Mouse (Mus musculus) G1E-ER4 (cell line): ENCODE data around the gene Kctd18. TPM values are rescaled to one million over a fixed set of nuclear protein-coding genes. Genes with fewer than 3 reads are reported as not detected.

Experiments used
- GATA1 ChIP-seq: IDR thresholded peaks from one replicate; pipeline ENCODE4 v1.8.0; 2012; ENCODE audit warnings: low read length, inconsistent platforms
- polyA plus RNA-seq: library from polyadenylated mRNA; stranded (reverse); fragments of >175 nt; gene quantifications from 2 replicates; pipeline ENCODE4 v1.2.3, GENCODE M21; 2012

The Kctd18 gene
- polyA plus RNA-seq, 1 experiment: 15.4 TPM

GRCm38 (mm10) chr1:57942215-57942614, 76.5 kb downstream of the Kctd18 start:
- TF ChIP-seq GATA1: no peak

- no peak for TF ChIP-seq GATA1
Measured at GRCm38 (mm10) chr1:57941734-57942133, 77.0 kb downstream of the Kctd18 start.

- no peak for TF ChIP-seq GATA1
Measured at GRCm38 (mm10) chr1:57941095-57941494, 77.7 kb downstream of the Kctd18 start.

- no peak for TF ChIP-seq GATA1
Measured at GRCm38 (mm10) chr1:57940691-57941090, 78.1 kb downstream of the Kctd18 start.

- TF ChIP-seq GATA1: no peak
Measured at GRCm38 (mm10) chr1:57934287-57934686, 84.5 kb downstream of the Kctd18 start.

- TF ChIP-seq GATA1: no peak
Measured at GRCm38 (mm10) chr1:57918567-57918966, 100.2 kb downstream of the Kctd18 start.

- no peak for TF ChIP-seq GATA1
Measured at GRCm38 (mm10) chr1:57917342-57917741, 101.4 kb downstream of the Kctd18 start.

GRCm38 (mm10) chr1:57911561-57911960, 107.2 kb downstream of the Kctd18 start:
- no peak for TF ChIP-seq GATA1

GRCm38 (mm10) chr1:57906312-57906711, 112.4 kb downstream of the Kctd18 start:
- no peak for TF ChIP-seq GATA1

GRCm38 (mm10) chr1:57905912-57906311, 112.8 kb downstream of the Kctd18 start:
- no peak for TF ChIP-seq GATA1

Other genes starting within 250 kb of the Kctd18 start
- gene Spats2l, start 244.8 kb downstream of the Kctd18 start, polyA plus RNA-seq: not detected in 2 replicates
- 2.7 and 3.8 TPM in 2 replicates for gene Sgo2a, start 23.0 kb downstream of the Kctd18 start, polyA plus RNA-seq
- gene Aox1, start 11.0 kb upstream of the Kctd18 start, polyA plus RNA-seq: not detected in 2 replicates
- not detected in 2 replicates for gene Aox3, start 94.2 kb upstream of the Kctd18 start, polyA plus RNA-seq
- gene Aox4, start 191.4 kb upstream of the Kctd18 start, polyA plus RNA-seq: 0.05 and 0.43 TPM in 2 replicates